Mouse (Mus musculus): ENCODE measurements around the gene Ubox5. TPM values are rescaled to one million over a fixed set of nuclear protein-coding genes. Genes with fewer than 3 reads are reported as not detected.

The Ubox5 gene
- polyA plus RNA-seq, 1 experiment from 2014 or later = 2.6 TPM

DNA sequence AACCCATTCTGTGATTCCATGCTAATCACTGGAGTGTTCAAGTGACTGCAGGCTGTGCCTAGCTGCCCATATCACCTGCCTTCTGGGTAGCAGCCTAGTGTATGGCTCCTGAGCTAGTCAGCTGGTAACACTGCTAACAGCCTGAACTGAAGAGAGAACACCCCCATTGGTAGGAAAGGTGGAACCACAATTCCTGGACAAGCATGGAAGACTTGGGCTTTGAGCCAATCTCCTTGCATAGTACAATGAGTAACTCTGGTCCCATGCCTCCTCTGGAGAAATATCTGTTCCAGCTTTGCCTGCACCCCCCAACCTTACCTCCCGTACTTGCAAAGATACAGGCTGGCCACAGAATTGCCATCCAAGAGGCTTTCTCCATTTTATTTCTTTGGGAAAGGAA lies 2.6 kb upstream of the Ubox5 start:
- WGBS (ENCODE audit: insufficient replicate concordance) = 79% methylated on average over 1 of the region's 1 CpGs
- DNase-seq (no peak), ATAC-seq (no peak)
- TF ChIP-seq EP300 (IDR thresholded peaks at IDR 0.05; ENCODE audit: low read depth) (no peak), CTCF (IDR thresholded peaks at IDR 0.05; ENCODE audit: low read depth) (no peak)
- peaks cover 36% of the 10 kb centered on the region for H3K27me3 ChIP-seq (ENCODE audit: insufficient read depth, low read length)
- no peak overlapping the region for H3K27ac ChIP-seq (ENCODE audit: low read depth)
- no peak overlapping the region for H3K4me2 ChIP-seq (ENCODE audit: low read depth, low read length)
- H3K9me3 ChIP-seq (ENCODE audit: low read length) = no peaks in the 10 kb centered on the region
- H3K36me3 ChIP-seq (replicated peaks; ENCODE audit: insufficient read depth, low read length) = peaks cover 4% of the 10 kb centered on the region
- peaks cover 16% of the 10 kb centered on the region for H3K4me1 ChIP-seq (ENCODE audit: insufficient read depth)
- no peak overlapping the region for H3K4me3 ChIP-seq (ENCODE audit: low read depth, low read length)
- no peak overlapping the region for H3K9ac ChIP-seq (replicated peaks)

DNA sequence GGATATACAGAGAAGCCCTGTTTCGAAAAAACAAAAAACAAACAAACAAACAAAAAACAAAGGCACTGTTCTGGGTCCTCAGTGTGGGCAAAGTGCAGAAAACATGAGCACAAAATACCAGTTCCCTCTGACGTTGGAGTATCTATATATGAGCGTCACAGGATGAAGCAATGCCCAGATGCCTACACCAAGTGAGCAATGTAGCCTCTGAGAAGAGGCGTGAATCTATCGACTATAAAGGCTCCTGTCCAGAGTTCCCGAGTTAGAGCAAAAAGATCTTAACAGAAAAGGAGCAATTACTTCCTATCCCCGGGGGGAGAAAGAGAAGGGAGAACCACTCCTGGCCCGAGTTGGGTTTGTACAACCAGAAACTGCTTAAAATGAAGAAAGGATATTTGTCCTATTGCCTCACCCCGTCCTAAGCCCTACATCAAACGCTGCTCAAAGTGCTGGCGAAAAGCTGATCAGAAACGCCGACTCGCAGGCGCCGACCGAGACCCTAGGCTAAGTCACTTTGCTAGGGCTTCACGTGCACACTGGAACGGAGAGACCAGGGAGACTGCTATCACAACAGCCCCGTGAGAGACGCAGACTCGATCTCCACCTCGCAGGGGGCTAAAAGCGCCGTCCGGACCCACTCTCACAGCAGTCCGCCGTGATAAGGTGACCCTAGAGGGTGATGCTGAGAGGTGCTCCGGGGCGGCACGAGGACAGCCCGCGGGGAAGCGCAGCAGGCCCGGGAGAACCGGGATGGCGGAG lies 579 bp downstream of the Ubox5 start:
- no peaks in the 10 kb centered on the region for H3K9me3 ChIP-seq (ENCODE audit: low read length)
- peaks cover 13% of the 10 kb centered on the region for H3K4me1 ChIP-seq (ENCODE audit: insufficient read depth)
- WGBS (ENCODE audit: insufficient replicate concordance) = under 1% methylated on average over 37 of the region's 37 CpGs
- H3K36me3 ChIP-seq (replicated peaks; ENCODE audit: insufficient read depth, low read length) = peaks cover 17% of the 10 kb centered on the region
- peak overlapping the region; percentile 96 for H3K9ac ChIP-seq (replicated peaks)
- peak; percentile 73 for ATAC-seq
- peak overlapping the region; percentile 97 for H3K4me2 ChIP-seq (ENCODE audit: low read depth, low read length)
- H3K27ac ChIP-seq (ENCODE audit: low read depth) = peak overlapping the region; percentile 93
- H3K4me3 ChIP-seq (ENCODE audit: low read depth, low read length) = peak overlapping the region; percentile 99
- no peak for DNase-seq
- peaks cover 9% of the 10 kb centered on the region for H3K27me3 ChIP-seq (ENCODE audit: insufficient read depth, low read length)
- no peak for TF ChIP-seq EP300 (IDR thresholded peaks at IDR 0.05; ENCODE audit: low read depth)
- TF ChIP-seq CTCF (IDR thresholded peaks at IDR 0.05; ENCODE audit: low read depth) = no peak

DNA sequence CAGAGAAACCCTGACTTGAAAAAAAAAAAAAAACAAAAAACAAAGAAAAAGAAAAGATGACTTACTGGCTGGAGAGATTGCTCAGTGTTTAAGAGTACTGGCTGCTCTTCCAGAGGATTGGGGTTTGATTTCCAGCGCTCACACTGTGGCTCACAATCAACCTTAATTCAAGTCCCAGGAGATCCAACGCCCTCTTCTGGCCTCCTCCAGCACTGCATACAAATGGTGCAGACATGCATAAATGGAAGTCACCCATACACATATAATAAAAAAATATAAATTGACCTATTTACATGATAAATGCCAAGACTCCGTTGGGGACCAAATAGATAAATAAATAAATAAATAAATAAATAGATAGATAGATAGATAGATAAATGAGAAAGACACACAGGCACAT lies 1.4 kb downstream of the Ubox5 start:
- TF ChIP-seq EP300 (IDR thresholded peaks at IDR 0.05; ENCODE audit: low read depth) (no peak), CTCF (IDR thresholded peaks at IDR 0.05; ENCODE audit: low read depth) (peak; percentile 42)
- Histone ChIP-seq H3K4me3 (ENCODE audit: low read depth, low read length) (no peak overlapping the region; the same call in 1 of the 2 replicates), H3K9me3 (ENCODE audit: low read length) (no peaks in the 10 kb centered on the region), H3K9ac (replicated peaks) (peak overlapping the region; percentile 96), H3K4me1 (ENCODE audit: insufficient read depth) (peaks cover 13% of the 10 kb centered on the region), H3K4me2 (ENCODE audit: low read depth, low read length) (peak overlapping the region; percentile 97), H3K27ac (ENCODE audit: low read depth) (no peak overlapping the region), H3K36me3 (replicated peaks; ENCODE audit: insufficient read depth, low read length) (peaks cover 17% of the 10 kb centered on the region), H3K27me3 (ENCODE audit: insufficient read depth, low read length) (peaks cover under 1% of the 10 kb centered on the region; the same call in 1 of the 2 replicates)
- DNase-seq (no peak), ATAC-seq (no peak)
- WGBS (ENCODE audit: insufficient replicate concordance) = 61% methylated on average over 3 of the region's 3 CpGs

DNA sequence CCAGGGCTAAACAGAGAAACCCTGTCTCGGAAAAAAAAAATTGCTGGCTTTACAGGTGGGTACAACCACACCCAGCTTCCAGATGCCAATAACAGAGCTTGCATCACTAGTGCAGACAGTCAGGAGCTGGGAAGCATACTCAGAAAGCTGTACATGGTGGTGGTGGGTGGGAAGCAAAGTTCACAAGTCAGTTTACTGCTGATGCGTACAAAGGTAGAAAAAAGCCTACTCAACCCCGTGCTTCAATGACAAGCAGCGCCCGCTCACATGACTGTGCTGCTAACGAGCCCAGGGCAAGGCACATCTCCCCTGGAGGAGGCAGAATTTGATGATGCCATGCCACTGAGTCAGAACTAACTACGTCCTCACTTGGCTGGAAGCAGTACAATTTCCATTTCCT lies 10.9 kb downstream of the Ubox5 start:
- DNase-seq (no peak), ATAC-seq (no peak)
- Histone ChIP-seq H3K27me3 (ENCODE audit: insufficient read depth, low read length) (no peaks in the 10 kb centered on the region), H3K4me3 (ENCODE audit: low read depth, low read length) (no peak overlapping the region), H3K4me1 (ENCODE audit: insufficient read depth) (no peaks in the 10 kb centered on the region), H3K9me3 (ENCODE audit: low read length) (no peaks in the 10 kb centered on the region), H3K36me3 (replicated peaks; ENCODE audit: insufficient read depth, low read length) (peaks cover 22% of the 10 kb centered on the region), H3K9ac (replicated peaks) (no peak overlapping the region), H3K27ac (ENCODE audit: low read depth) (no peak overlapping the region), H3K4me2 (ENCODE audit: low read depth, low read length) (no peak overlapping the region)
- 87% methylated on average over 7 of the region's 7 CpGs for WGBS (ENCODE audit: insufficient replicate concordance)
- TF ChIP-seq EP300 (IDR thresholded peaks at IDR 0.05; ENCODE audit: low read depth) (no peak), CTCF (IDR thresholded peaks at IDR 0.05; ENCODE audit: low read depth) (no peak)

DNA sequence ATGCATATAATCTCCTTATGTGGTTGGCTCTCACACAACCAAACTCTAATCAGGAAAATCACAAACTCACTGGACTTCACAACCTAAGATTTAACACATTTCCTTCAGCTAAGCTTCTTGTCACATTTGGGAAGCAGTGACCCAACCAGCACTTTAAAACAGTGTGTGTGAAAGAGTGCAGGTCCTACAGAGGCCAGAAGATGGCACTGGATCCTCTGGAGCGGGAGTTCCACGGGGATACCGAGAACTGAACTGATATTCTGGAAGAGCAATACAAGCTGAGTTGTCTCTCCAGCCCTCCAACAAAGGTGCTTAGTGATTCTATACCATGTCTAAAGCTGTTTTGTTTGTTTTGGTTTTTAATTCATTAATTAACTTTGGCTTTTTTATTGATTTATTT lies 16.7 kb downstream of the Ubox5 start:
- TF ChIP-seq CTCF (IDR thresholded peaks at IDR 0.05; ENCODE audit: low read depth) (peak; percentile 66), EP300 (IDR thresholded peaks at IDR 0.05; ENCODE audit: low read depth) (no peak)
- ATAC-seq (no peak), DNase-seq (no peak)
- no peaks in the 10 kb centered on the region for H3K27me3 ChIP-seq (ENCODE audit: insufficient read depth, low read length)
- no peak overlapping the region for H3K4me3 ChIP-seq (ENCODE audit: low read depth, low read length)
- H3K9me3 ChIP-seq (ENCODE audit: low read length) = no peaks in the 10 kb centered on the region
- no peak overlapping the region for H3K9ac ChIP-seq (replicated peaks)
- H3K4me1 ChIP-seq (ENCODE audit: insufficient read depth) = no peaks in the 10 kb centered on the region
- no peak overlapping the region for H3K4me2 ChIP-seq (ENCODE audit: low read depth, low read length)
- H3K36me3 ChIP-seq (replicated peaks; ENCODE audit: insufficient read depth, low read length) = peaks cover 19% of the 10 kb centered on the region
- H3K27ac ChIP-seq (ENCODE audit: low read depth) = no peak overlapping the region
- 68% methylated on average over 3 of the region's 3 CpGs for WGBS (ENCODE audit: insufficient replicate concordance)

DNA sequence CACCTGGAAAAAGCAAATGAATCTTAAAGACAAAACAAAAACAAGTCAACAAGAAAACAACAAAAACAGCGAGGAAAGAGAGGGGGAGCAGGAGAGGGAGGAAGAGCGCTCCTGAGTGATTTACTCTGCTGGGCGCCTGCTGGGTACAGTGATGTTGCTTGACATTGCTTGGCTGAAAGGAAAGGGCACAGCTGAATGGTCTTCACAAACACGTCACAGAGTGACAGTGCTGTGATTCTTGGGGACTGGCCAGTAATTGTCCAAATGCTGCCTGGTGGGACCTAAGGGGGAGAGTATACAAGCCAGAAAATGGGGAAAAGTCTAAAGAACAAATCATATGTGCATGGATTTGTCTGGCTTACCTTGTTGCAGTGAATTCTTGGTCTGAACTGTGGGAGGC lies 27.6 kb downstream of the Ubox5 start:
- H3K36me3 ChIP-seq (replicated peaks; ENCODE audit: insufficient read depth, low read length) = peaks cover 32% of the 10 kb centered on the region
- H3K9ac ChIP-seq (replicated peaks) = no peak overlapping the region
- DNase-seq = no peak
- H3K9me3 ChIP-seq (ENCODE audit: low read length) = no peaks in the 10 kb centered on the region
- no peaks in the 10 kb centered on the region for H3K4me1 ChIP-seq (ENCODE audit: insufficient read depth)
- no peak overlapping the region for H3K4me2 ChIP-seq (ENCODE audit: low read depth, low read length)
- no peak for ATAC-seq
- H3K4me3 ChIP-seq (ENCODE audit: low read depth, low read length) = no peak overlapping the region
- no peak for TF ChIP-seq EP300 (IDR thresholded peaks at IDR 0.05; ENCODE audit: low read depth)
- TF ChIP-seq CTCF (IDR thresholded peaks at IDR 0.05; ENCODE audit: low read depth) = no peak
- WGBS (ENCODE audit: insufficient replicate concordance) = 85% methylated on average over 4 of the region's 4 CpGs
- H3K27me3 ChIP-seq (ENCODE audit: insufficient read depth, low read length) = no peaks in the 10 kb centered on the region
- no peak overlapping the region for H3K27ac ChIP-seq (ENCODE audit: low read depth)

All from liver, postnatal 0 days (tissue).